Mouse (Mus musculus) cerebellum, adult 2 months (tissue): ENCODE measurements around the gene Fbn1.

Experiments used
- CTCF ChIP-seq: fragments of 200-500 bp; IDR thresholded peaks from 2 replicates; pipeline ENCODE4 v1.5.1; 2011; ENCODE audit warnings: low read depth, mild to moderate bottlenecking, control low read depth, low read length, moderate library complexity, borderline replicate concordance; ENCODE audit not compliant: insufficient read depth
- POLR2A ChIP-seq: fragments of 200-500 bp; IDR thresholded peaks from 2 replicates; pipeline ENCODE4 v1.6.1; 2011; ENCODE audit warnings: low read length, control low read depth, borderline replicate concordance; ENCODE audit not compliant: insufficient read depth

- TF ChIP-seq POLR2A = no peak
- no peak for TF ChIP-seq CTCF
Measured at GRCm38 (mm10) chr2:125349144-125349543, 158.6 kb downstream of the Fbn1 start.
